Mouse (Mus musculus) induced T-regulatory cell, adult 2 months (primary cell): ENCODE results near the gene Gbx1.
"Not testable (repeated sequence)": the region's sequence is repeated elsewhere in the genome, so short reads cannot be mapped to it uniquely, and the experiment has no call there.

Experiments
- DNase-seq: peaks from one replicate; pipeline ENCODE4 v3.0.0-alpha.2; 2012; ENCODE audit warnings: low read depth

Gene Gbx1

GRCm38 (mm10) chr5:24526889-24527230, at the start of gene Gbx1:
Gene Gbx1 (minus strand): TSS chr5:24527202.
- DNase-seq, result peak; percentile 38

GRCm38 (mm10) chr5:24576801-24577182, 49.8 kb upstream of the Gbx1 start:
- DNase-seq, result no peak

- DNase-seq, result peak; percentile 26
These were observed 48.9 kb upstream of the Gbx1 start for GRCm38 (mm10) chr5:24575948-24576347.

GRCm38 (mm10) chr5:24556709-24557108, 29.7 kb upstream of the Gbx1 start, which contains the start of gene 4931409K22Rik:
Gene 4931409K22Rik (minus strand): TSS chr5:24556809.
- no peak for DNase-seq

- not testable (repeated sequence) for DNase-seq
These were observed 28.3 kb upstream of the Gbx1 start for GRCm38 (mm10) chr5:24555335-24555734.

GRCm38 (mm10) chr5:24553621-24554244, 26.7 kb upstream of the Gbx1 start:
- DNase-seq, result no peak

- no peak for DNase-seq
These were observed 24.3 kb upstream of the Gbx1 start for GRCm38 (mm10) chr5:24551317-24551688.

- DNase-seq, result peak; percentile 17
These were observed 23.8 kb upstream of the Gbx1 start for GRCm38 (mm10) chr5:24550598-24551316.

GRCm38 (mm10) chr5:24542643-24543042, 15.6 kb upstream of the Gbx1 start:
- peak; percentile 22 for DNase-seq

GRCm38 (mm10) chr5:24541144-24541569, 14.2 kb upstream of the Gbx1 start:
- DNase-seq, result no peak

- DNase-seq, result no peak
These were observed 13.6 kb upstream of the Gbx1 start, which contains the start of gene Asb10 for GRCm38 (mm10) chr5:24540387-24541143. Gene Asb10 (minus strand): TSS chr5:24540978.

GRCm38 (mm10) chr5:24539571-24540296, 12.7 kb upstream of the Gbx1 start:
- no peak for DNase-seq

- no peak for DNase-seq
These were observed 10.6 kb upstream of the Gbx1 start for GRCm38 (mm10) chr5:24537618-24538017.

GRCm38 (mm10) chr5:24536511-24536910, 9.5 kb upstream of the Gbx1 start:
- no peak for DNase-seq

GRCm38 (mm10) chr5:24535731-24536130, 8.7 kb upstream of the Gbx1 start:
- no peak for DNase-seq

GRCm38 (mm10) chr5:24534292-24534691, 7.3 kb upstream of the Gbx1 start:
- DNase-seq, result peak; percentile 32

- DNase-seq, result no peak
These were observed 6.4 kb upstream of the Gbx1 start for GRCm38 (mm10) chr5:24533391-24533790.

- DNase-seq, result peak; percentile 94
These were observed 3.2 kb upstream of the Gbx1 start for GRCm38 (mm10) chr5:24530042-24530689.

- DNase-seq, result no peak
These were observed 778 bp upstream of the Gbx1 start for GRCm38 (mm10) chr5:24527780-24528179.

GRCm38 (mm10) chr5:24526190-24526888, 663 bp downstream of the Gbx1 start:
- no peak for DNase-seq
